Mouse (Mus musculus): ENCODE measurements around the gene Slc16a9. TPM values are rescaled to one million over a fixed set of nuclear protein-coding genes. Genes with fewer than 3 reads are reported as not detected.

Slc16a9 gene
- total RNA-seq, 2 experiments from 2014 or later = 2.0 to 2.8 TPM

DNA sequence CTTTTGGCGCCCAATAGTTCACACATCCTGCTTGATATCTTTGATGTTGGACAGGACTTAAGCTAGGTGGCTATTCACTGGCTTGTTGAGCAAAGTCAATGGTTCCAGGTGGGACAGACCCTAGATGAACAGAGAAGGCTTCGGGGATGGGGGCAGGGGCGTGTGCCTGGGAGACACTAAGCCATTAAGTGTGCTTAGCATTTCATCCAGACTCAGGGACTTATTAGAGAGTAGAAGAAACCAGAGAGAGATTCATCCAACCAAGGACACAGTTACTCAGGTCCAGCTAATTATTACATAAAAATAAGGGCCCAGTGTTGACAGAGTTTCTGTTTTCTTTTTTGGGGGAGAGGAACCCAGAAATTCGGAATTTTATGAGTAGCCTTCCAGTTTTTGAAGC is 5.5 kb downstream of the Slc16a9 start:
- no peak for DNase-seq

GRCm38 (mm10) chr10:70250766-70251165 is 5.9 kb downstream of the Slc16a9 start:
- DNase-seq = no peak

GRCm38 (mm10) chr10:70254666-70255065 is 9.8 kb downstream of the Slc16a9 start:
- no peak for DNase-seq

DNA sequence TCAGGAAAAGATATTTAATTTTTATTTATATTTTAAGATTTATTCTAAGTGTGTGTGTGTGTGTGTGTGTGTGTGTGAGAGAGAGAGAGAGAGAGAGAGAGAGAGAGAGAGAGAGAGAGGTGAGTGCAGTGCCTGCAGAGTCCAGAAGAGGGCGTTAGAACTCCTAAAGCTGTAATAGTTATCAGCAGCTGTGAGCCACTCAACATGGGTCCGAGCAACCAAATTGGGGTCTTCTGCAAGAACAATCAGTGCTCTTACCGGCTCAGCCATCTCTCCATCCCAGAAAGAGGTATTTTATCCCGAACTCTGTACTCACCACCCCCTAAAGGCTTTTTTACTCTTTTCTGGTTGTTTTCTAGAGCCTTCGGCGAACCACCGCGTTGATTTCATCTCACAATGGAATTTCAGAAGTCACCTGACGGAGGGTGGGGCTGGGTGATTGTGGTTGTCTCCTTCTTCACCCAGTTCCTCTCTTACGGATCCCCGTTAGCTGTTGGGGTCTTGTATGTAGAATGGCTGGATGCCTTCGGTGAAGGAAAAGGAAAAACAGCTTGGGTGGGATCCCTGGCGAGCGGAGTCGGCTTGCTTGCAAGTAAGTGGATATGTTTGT is 10.8 kb downstream of the Slc16a9 start:
- no peak for DNase-seq

DNA sequence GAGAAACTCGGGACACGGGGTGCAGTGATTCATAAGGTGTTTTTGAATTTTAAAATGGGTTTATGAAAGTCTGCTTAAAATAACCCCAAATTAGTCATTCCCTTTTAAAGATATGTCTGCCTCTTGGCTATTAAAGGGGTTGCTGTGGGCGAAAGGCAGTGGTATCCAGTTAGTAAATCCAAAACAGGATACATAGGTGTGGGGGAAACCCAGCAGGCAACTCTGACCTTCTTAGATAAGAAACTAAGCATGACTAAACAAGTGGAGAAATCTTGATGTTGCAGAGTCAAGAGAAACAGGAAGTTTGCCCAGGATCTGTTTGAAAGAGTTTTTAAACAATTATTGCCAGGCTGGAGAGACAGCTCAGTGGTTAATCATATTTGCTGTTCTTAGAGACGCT is 12.1 kb downstream of the Slc16a9 start:
- DNase-seq = no peak

DNA sequence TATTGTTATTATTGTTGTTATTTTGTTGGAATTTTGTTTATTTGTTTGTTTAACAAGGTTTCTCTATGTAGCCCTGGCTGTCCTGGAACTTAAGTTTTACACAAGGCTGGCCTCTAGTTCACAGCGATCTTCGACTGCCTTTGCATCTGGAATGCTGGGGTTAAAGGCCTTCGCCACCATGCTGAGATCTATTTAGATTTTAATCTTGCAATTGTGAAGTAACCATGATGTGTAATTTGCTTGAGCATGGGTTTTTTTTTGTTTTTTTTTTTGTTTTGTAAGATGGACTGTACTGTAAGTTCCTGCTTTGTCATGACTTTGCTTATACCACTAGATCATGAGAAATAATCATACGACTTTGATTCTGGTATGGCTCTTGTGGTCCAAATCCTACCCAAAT is 16.0 kb downstream of the Slc16a9 start:
- DNase-seq = no peak

GRCm38 (mm10) chr10:70262051-70262450 is 17.2 kb downstream of the Slc16a9 start:
- no peak for DNase-seq

- no peak for DNase-seq
These were observed 18.8 kb downstream of the Slc16a9 start for GRCm38 (mm10) chr10:70263681-70264189.

DNA sequence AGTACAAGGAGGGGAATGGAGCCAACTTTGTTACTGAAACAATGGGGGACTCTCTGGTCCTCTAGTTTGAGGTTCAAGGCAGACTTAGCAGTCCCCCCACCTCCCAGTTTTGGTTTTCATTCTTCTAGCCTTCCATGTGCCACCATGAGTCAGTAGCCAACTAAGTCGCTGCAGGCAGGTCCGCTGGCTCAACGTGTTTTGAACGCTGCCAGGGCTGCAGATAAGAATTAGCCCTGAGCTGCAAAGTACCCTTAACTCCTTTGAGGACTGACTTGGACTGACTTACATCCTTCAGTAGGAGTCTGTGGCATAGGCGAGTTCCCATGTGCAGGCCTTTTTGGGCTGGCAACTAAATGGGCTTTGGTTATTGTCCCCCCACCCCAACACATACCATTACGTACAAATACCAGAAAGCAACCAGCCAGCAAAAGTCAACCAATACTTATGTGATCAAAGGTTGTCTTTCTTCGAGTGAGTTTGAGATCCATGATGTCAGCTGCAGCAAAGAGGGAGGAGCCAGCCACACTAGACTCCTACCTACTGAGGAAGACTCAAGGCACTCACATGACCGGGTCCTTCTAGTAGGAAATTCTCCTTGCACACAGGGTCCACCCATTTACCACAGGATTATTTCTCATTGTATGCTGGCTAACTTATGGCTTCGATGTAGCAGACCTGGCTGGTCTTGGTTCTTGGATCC is 19.6 kb downstream of the Slc16a9 start:
- DNase-seq = peak; percentile 24

DNA sequence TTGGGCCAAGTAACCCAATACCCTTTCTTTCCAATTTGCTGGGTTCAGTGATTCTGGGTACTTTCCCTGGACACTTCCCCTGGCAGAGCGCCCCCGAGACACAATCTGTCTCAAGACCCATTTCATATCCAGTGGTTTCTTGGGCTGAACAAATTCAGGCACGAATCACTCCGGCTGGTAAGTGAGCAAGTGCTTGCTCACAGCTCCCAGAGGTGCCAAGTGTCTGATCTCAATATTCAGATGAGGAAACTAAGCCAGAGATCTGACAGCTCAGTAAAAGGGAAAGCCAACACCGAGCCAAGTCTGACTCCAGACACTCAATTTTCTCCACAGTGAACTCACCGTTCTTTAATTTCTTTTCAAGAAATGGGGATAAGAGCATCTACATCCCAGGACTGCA is 21.6 kb downstream of the Slc16a9 start:
- no peak for DNase-seq

DNA sequence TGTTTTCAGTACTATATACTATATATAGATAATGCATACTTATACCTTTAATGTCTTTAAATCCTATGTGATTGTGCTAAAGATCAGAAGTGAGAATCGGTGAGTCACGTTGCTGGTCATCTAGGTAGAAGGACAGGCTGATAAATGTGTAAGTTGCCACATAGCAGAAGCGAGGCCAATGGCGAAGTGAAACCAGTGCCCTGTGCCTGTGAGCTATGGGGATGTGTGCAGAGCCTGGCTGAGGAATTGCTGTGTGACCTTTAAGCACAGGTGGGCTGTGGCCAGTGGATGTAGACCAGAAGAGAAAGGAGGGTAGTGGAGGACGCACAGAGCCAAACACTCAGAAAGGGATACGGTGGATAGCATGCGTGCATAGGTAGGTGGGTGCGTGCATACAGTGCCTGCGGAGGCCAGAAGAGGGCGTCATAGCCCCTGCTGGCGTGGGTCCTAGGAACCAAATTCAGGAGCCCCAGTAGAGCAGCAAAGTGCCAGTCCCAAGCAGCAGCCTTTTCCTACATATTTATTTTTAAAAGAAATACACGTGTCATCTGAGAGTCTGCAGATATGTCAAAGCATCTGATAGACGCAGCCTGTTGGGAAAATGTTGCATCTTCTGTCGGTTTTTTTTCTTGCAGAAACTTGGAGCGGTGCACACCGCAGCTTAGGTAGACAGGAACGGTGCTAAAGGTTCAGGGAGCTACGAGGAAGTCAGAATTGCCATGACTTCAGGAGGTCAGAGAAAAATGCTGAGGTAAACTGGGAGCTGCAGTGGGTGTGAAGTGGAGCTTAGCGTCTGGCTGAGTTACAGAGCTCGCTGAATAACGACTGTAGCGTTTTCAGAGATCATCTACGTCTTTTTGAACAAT is 23.9 kb downstream of the Slc16a9 start:
- DNase-seq = peak; percentile 24

GRCm38 (mm10) chr10:70269447-70269787 is 24.5 kb downstream of the Slc16a9 start:
- peak; percentile 27 for DNase-seq

GRCm38 (mm10) chr10:70276678-70277077 is 31.8 kb downstream of the Slc16a9 start:
- DNase-seq = no peak

GRCm38 (mm10) chr10:70279349-70279748 is 34.4 kb downstream of the Slc16a9 start:
- no peak for DNase-seq

DNA sequence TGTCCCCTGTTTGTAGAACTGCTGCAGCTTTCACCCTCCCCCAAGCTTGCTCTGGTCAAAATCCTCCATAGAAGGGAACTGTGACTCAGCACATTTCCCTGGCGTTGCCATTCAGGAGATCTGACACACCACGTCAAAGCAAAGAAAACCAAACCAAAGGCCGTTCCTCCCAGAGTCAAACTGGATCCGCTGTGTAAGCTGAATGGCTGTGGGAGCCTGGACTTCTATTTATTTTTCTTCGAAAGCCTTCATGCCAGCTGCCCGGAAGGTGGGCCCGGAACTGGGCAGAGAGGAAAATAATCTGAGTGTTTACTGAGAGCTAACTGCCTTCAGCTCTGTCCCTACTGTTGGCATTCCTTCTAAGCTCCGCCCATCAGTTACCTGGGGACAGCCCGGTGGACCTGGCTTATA is 42.9 kb downstream of the Slc16a9 start:
- DNase-seq = peak; percentile 59

- DNase-seq = no peak
These were observed 43.8 kb downstream of the Slc16a9 start for GRCm38 (mm10) chr10:70288406-70289327.

DNA sequence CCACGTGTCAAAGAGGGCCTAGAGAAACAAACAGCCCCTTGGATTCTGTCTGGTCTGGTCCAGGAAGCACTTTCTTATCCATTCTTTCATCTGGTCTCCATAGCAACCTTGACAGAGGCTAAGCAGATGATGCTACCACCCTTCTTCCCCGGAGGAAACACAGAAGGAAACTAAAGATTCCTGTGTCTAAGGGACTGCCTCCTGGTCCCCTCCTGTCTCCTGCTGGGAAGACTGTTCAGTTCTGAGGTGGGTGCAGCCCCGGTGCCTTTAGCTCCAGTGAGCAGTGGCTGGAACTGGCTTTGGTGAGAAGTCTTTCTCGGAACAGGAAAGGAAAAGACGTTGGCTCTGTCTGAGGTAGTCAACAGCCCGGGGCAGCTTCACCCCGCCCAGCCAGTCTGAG is 47.1 kb downstream of the Slc16a9 start:
- DNase-seq = no peak

DNA sequence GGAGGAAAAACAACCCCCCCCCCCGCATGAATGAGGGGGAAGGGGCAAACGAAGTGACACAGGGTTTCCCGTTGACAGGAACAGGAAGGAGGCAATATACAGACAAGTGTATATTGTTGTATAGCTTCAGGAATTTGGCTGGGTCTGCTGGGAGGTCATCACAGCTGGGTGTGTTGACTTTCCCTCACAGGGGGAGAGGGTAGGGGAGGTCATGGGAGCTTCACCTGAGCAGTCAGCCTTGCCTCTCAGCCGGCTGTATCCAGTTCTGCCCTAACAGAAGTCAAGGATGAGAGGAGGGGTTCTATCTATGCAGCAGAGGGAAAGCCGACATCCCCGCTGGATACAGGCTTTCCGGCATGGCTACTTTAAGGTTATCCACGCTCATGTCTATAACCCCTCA is 49.2 kb downstream of the Slc16a9 start:
- no peak for DNase-seq

DNA sequence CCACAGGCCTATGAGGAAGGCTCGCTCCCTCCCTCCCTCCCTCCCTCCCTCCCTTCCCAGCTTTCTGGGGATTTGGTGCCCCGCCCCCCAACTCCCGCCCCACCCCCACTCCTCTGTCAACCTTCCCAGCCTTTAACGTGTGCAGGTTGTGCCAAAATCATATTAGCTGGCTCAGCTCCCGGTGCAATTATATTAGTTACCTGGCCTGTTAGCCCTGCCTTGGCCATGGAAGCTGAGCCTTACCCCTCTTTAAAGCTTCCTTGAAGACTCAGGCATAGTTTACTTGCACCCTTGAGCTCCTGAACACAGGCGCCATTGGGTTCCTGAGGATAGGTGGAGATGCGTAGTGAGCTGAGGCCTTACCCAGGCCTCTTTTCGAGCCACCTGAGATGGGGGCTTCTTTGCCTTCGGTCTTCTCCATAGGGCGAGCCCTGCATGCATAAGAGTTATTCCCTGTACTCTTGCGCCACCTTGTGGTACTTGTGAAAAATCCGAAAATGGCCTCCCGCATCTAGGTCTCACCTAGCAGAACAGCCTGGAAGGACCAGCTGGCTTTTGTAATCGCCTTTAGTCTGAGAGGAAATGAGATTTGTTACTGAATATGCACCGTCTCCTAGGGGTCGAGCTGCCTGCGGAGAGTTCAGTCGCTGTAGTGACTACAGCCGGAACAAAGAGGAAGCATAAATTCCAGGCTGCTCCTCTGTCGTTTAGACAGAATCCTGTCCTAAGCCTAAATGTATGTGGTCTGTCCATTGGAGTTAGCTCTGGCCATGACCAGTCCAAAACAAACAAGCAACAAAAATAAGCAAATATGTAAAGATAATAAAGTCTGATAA is 51.8 kb downstream of the Slc16a9 start:
- peak; percentile 80 for DNase-seq

- no peak for DNase-seq
These were observed 54.2 kb downstream of the Slc16a9 start for GRCm38 (mm10) chr10:70299118-70299517.

- peak; percentile 31 for DNase-seq
These were observed 54.8 kb downstream of the Slc16a9 start for GRCm38 (mm10) chr10:70299653-70300052.
